Mouse (Mus musculus) kidney, postnatal 4 days (tissue): ENCODE measurements at regions not wholly inside any gene's neighbourhood (a gene's known extent, or its start where the extent isn't known, plus 50 kb on each side); places are given as distances from the start of the nearest gene placed in this dataset.

Experiments
- DNase-seq, 2 experiments: peaks; one replicate each; pipeline ENCODE4 v3.0.0; 2021; ENCODE audit warnings: mixed read lengths in 2 of 2

DNA sequence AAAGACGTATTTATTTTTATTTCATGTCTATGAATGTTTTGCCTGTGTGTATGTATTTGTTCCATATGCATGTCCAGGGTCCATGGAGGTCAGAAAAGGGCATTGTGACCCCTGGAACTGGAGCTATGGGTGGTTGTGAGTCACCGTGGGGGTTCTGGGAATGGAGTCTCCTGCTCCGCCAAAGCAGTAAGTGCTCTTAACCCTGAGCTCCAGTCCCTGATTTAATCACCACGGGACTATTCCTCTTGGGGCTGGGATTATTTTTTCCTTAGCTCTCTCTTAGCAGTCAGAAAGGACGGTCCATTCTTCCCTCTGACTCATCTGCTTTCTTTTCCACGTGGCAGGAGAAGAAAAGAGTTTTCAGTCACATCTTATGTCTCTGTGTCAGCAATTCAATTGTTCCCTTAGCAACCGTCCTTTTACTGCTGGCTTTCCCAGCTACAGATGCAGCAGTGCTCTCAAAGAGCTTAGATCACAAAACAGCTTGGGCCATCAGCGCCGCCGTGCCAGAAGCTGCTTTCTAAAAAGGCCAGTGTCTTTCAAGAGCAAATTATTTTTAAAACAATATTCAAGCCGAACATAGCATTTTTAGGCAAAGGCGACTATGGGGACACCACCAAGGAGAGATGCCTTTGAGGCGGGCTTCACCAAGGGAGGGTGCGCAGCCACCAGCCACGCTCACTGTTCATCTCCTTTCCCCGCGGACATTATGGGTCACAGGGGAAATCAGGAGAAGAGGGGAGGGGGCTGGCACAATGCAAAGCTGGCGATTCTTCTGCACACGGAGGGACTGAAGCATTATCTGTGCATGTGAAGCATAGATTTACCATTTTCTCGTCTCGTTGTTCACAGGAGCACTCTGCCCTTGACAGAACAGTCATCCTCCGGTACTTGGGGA is 110.8 kb downstream of the Map3k7 start:
- peak in 1 of 2 experiments; percentile 25 for DNase-seq

DNA sequence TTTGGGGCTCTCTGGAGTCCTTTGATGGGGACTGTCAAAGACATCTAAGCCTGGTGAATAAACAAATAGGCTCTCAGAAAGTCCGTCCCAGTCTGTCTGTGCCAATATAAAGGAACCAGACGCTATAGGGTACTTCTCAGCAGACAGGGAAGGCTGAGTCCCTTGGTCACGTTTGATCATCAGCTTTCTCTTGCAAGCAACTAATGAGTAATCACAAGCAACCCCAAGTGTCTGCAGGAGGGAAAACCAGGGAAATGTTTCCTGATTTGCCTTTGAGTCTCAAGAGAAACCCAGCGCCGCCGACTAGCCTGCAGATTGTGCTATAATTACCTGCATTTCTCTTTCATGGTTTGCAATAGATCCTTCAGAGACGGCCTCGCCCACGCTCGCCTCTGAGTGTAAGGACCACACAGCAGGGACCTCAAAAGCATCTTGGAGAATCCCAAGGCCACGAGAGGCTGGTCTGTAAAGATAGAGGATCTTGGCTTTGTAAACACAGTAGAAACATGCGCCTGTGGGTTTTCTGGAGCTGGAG is 112.6 kb downstream of the Map3k7 start:
- no peak for DNase-seq

DNA sequence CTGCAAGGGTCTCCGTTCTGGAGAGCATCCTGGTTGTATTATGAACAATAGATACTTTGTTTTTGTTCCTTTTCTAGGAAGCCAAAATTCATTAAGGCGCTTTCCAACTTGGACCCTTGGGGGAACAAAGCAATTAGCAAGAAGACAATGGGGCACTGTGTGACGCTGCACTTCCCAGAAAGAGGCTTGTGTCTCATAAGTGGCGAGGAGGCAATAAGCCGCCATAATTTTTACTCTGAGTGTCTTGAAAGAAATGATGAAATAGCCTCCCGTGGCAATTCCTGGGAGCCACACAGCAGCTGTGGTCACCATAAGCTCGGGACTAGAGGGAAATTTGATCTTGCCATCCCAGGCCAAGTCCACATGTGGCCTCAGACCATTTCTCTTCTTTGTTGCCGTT is 119.6 kb downstream of the Map3k7 start:
- DNase-seq: no peak

DNA sequence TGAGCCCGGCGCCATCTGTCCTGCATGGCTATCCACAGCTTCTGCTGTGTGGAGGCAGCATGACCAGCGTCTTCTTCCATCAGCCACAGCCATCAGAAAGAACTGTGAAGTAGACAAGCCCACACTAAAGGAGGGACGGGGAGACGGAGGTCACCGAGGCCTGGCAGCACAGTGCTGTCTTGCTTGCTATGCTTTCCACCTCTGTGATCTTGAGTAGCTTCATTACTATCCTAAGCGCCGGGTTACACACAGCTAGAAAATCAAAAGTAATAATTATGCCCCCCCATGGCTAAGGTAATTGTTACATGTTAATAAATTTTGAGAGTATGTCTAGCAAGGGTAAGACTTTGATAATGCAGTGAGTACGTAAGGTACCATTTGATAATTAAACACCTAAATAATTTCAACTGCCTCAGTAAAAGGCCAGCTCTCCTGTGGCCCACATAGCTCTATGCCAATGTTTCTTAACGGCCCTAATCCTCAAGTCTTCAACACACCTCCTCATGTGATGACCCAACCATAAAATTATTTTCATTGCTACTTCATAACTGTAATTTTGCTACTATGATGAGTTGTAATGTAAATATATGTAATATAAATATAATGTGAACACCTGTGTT is 120.5 kb downstream of the Map3k7 start:
- DNase-seq: no peak

DNA sequence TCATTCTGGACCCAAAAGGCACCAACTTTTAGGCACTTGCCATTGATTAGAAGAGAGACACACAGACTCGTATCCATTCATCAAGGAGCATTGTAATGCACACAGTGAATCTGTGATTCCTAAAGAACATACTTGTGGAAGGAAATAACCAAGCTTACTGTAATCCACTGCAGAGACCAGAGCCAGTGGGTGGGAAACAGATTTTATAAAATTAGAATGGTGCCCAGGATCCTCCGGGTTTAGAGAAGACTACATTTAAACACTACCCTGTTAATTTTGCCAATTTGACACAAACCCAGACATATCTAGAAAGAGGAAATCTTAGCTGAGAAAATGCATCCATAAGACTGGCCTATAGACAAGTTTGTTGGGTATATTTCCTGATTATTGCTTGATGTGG is 121.1 kb downstream of the Map3k7 start:
- no peak for DNase-seq

DNA sequence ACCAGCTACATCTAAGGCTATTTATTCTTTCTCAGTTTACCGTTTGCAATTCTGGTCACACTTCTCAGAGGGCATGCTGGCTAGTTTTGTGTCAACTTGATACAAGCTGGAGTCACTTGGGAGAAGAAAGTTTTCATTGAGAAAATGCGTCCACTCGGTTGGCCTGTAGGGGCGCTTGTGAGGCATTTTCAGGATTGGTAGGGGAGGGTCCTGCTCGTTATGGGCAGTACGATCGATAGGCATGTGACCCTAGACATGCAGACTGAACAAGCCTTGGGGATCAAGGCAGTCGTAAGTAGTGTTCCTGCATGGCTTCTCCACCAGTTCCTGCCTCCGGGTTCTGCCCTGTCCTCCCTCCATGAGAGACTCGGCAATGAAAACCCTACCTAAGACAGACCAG is 127.2 kb downstream of the Map3k7 start:
- DNase-seq: no peak

DNA sequence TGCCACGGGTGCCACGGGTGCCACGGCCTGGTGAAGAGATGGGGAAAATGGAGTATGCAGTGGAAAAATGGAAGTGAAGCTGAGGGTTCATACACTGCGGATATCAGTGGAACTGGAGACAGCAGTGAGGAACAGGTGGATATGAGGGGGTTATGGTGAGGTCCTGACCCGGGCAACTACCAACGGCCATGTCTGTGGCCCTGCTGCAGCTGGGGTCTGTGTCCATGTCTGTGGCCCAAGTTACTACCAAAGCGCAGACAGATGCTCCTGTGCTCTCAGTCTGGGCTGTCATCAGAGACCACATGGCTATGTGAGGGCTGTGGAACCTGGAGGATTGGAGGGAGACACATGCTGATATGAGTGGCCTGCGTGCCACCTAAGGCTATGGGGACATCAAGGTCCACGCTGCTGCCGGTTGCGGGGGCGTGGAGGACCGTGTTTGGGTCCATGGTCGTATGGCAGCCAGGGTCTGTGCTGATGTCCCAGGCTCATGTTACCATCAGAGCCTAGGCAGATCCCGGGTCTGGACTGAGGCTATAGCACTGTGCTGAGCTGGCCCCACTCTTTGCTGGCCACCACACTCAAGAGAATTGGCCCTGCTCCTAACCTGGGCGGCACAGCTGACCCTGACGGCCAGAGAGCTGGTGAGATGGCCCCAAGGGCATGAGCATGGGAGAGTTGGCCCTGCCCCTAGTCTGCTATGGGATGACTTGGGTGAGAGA is 128.6 kb downstream of the Map3k7 start:
- DNase-seq: no peak

DNA sequence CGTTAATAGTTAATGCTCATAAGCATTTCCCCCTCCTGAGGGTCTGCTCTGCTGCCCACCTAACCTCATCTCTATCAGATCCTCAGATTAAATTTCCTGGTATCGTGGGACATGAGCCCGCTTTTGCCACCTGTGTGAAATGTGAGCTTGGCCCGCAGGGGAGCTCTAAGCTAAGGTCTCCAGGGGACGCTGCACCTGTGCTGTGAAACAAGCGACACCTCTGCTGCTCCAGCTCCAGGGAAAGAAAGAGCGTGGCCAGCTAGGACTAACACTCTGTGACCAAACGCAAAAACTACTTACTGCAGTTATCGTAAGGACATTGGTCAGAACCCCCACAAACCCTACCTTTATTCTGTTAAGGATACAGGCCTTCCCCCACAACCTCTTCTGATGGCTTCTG is 134.3 kb downstream of the Map3k7 start:
- DNase-seq: peak; percentile 13 to 31

DNA sequence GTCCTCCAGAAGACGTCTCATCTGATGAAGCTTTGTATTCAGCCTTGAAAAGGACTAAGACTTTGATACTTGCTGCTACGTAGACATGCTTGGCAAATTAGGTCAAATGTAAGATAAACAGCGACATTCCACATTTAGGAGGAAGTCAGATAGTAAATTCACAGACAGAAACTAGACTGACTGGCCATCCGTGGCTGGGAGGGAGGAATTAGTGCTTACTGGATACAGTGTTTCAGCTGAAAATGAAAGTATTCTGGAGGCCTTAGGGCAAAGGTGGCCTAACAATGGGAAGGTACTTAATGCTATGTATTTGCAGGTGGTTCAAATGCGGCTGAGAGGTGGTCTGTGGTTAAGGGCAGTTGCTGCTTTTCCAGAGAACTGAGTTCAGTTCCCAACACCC is 137.1 kb downstream of the Map3k7 start:
- DNase-seq: peak; percentile 10 to 34

DNA sequence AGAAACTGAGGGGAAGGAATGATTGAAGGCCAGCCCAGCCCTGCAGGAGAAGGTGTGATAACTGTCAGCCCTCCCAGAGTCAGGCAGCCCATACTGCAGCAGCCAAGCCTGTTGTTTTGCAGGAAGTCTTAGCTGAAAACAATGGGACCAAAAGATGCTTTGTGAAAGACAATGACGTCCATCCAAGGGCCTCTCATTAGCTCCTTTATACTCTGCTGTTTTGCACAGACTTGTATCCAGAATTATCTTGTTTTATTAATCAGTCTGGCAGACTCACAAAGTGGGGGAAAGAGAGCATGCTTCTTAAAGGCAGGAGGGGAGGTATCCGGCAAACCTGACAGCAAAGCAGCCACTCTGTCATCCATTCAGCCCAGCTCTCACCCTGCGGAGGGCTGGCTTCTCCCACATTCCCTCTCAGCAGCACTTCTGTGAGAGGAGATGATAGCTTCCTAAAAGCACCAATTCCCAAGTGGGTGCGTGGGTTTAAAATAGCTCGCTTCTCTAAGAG is 131.9 kb upstream of the Bach2 start:
- DNase-seq: no peak

DNA sequence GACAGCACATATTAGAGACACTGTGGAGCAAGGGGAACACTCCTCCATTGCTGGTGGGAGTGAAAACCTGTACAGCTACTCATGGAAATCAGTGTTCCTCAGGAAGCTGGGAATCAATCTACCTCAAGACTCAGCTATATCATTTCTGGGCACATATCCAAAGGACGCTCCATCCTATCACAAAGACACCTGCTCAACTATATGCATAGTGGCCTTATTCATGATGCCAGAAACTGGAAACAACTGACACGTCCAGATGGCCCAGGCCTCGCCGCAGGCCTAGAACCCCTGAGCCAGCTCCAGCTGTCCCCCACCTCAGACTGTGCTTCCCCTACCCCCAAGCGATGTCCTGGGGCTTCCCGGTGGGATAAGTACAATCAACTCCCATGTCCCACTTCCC is 116.3 kb upstream of the Bach2 start:
- DNase-seq: no peak

DNA sequence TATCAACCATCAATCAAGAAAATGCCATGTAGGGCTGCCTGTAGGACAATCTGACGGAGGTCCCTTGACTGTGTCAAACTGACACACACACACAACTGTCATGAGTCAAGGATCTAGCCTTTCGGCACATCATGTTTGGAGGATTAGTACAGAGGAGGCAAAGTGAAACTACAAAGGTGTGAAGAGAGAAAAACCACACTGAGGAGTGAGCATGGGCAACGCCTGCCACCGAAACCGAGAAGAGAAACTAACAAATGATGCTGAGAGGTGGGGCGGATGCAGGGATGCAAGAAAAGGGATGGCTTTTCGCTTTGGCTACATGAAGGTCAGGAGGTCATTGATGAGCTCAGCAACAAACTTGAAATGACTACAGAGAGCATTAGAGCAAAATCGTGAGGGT is 111.8 kb upstream of the Bach2 start:
- DNase-seq: no peak

DNA sequence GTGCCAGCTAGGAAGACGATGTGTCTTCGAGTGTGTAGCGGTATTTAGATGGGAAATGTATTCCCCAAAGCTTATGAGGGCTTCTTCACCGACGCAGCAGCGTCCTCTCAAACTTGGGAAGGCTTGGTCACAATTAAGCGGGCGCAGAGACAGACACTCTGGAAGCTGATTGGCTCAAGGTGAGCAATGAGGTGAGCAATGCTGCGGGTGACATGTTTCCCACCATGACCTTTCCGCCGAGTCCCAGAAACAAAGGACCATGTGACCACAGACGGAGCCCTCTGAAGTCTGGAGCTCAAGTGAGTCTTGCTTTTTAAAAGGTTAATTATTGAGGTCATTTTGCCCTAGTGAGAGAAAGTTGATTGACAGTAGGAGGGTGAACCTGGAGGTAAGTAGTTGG is 108.0 kb upstream of the Bach2 start:
- no peak for DNase-seq

DNA sequence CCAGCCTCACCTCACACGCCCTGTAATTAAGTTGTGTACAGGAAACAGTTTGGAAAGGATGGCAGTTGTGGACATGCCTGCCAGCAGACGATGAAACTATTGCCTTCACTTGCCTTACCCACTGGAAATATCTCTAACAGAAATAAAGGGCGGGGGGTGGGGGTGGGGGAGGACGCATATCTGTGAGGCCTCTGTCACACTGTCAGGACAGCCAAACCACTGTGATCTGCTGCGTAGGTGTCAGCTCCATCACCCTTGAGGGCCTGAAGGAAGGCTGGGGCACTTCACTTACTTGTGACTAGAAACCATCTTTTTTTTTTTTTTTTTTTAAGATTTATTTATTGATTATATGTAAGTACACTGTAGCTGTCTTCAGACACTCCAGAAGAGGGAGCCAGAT is 106.8 kb upstream of the Bach2 start:
- DNase-seq: no peak

DNA sequence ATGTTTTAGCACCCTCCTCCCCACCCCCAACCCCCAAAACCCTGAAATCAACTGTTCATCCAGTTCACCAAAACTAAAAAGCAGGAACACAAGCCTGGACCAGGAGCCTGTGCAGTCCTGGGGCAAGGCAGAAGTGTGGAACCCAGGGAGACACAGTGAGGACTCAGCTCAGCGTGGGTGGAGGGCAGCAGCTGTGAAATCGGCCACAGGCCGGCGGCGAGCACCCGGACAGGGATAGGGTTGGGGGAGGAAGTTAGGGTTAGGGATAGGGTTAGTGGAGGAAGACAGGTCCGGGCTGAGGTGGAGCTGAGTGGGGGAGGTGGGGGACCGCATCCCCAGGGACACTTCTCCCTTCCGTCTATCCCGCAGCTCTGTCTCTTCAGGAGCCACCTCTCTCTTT is 102.5 kb upstream of the Bach2 start:
- no peak for DNase-seq

DNA sequence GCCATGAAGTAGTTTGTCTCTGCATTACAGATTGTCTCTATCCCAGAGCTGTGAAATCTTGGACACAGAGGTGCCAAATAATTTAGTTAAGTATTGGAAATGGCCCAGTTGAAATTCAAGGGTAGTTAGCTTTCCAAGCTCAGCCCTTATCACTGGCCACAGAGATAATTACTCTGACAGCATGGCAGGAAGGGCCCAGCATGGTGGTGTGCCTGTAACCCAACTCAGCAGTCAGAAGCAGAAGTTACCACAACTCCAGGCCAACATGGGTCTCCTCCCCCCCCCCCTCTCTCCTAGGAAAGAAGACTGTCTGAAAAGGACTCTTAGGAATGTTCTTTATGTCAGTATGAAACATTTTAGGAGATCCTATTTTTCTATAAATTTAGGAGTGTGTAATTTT is 101.4 kb upstream of the Bach2 start:
- DNase-seq: no peak

DNA sequence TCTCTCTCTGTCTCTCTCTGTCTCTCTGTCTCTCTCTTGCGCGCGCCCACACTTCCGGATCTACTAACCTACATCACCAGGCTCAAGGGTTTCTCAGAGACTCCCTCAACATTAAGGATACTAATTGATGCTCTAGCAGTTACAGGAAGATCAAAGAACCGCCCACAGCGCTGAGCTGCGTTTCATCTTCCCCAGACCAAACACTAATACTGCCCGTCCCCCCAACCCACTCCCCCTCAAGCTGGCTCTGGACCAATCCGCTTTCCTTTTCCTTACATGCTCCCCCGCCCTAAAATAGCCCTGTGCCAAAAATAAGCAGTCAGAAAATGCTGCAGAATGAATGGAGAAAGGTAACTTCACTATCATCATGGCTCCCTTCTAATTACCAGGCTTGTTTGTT is 100.6 kb upstream of the Bach2 start:
- peak; percentile 38 to 57 for DNase-seq

DNA sequence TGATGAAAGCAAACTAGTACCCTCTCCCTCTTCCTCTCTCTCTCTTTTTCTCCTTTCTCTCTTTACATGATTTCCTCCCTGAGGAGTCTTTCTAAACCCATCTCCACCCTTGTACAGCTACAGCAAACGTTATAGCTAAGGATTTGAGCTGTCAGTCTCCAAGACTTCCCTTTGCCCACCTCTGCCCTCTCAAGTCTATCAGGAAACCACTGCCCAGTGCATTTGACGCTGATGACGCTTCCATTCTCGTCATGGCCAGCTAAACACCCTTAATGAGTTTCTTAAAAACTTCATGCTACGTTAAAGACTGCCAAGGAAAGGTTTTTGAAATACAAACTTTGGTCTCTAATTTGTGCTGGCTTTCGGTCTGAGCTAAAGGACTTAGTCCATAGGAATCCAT is 99.0 kb upstream of the Bach2 start:
- DNase-seq: no peak

DNA sequence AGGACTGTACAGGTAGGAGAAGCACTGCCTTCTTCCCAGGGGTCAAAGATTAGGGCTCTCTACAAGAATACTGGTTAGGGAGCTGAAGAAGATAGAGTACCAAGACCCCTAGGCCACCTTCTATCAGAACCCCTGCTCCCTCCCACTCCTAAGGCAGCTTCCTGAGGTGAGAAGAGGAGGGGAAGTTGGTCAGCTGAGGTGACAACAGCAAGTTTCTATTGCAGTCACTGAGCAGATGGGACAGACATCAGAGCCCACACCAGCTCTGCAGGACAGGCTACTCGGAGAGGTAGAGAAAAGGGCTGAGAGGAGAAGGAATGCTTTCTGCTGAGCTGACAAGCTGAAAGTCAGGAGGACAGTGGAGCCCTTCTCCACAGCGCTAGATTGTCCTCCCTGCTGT is 98.5 kb upstream of the Bach2 start:
- DNase-seq: no peak

DNA sequence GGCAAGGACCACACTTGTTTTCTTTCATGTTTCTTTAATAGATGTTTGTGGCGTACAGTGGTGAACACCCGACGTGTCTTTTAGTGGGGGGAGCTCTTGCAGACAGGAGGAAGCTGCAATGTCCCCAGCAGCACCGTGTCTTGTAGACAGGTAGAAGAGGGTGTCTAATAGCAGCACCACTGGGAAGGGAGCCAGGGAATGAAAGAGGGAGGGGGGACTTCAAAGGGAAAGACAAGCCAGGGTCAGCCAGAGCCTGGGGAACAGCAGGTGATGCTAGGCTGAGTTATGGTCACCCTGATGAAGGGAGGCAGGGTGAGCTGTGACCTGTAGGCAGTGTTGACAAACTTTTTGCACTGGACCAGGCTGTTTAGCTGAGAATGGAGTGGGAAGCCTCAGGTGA is 96.4 kb upstream of the Bach2 start:
- no peak for DNase-seq

DNA sequence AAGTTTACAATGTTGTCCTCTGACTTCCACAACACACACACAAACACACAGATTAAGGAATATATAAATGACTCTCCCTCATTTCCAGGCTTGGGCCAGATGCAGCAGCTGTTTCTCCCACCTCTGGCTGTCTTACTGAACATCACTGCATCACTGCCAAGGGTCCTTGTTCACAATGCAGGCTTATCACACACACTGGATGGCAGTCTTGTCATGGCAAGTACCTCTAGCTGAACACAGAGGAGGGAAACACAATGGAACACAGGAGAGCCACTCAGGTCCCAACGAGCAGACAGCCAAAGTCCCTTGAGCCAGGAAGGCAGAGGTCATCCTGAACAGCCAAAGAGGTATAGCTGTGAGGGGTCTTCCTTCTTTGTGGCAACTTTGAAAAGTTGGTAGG is 91.5 kb upstream of the Bach2 start:
- no peak for DNase-seq

DNA sequence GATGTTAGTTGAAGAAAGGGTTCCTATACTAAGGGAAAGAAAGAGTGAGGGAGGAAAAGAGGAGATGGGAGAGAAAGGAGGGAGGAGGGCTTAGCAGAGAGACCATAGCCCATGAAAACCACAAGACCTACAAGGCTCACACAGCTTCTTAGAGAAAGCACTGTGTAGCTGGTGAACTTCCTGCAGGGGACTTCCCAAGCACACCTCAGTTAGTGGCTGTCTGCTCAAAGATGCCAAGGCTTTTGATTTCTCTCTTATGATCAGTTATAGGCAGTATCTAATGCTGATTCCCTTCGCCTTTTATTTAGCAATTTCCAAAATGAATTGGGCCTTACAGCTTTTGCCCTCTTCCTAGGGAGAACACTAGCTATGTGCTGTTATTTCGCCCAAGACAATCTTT is 90.0 kb upstream of the Bach2 start:
- no peak for DNase-seq

DNA sequence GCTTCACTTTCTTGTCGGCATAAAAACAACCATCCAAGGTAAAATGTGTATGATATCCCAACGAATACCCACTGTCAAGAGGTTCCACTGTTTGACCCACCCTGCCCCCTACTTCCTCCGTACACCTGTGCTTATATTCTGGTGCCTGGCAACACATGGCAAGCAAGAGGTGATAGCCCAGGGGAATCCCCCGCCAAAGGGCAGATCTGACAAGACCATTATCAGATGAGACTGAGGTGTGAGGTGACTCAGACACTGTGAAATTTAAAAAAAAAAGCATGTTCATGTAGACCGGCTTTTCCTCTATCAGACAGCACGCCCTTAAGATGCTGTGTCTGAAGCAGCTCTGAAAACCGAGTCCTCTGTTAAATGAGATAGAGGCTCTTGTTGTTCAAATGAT is 89.4 kb upstream of the Bach2 start:
- no peak for DNase-seq

DNA sequence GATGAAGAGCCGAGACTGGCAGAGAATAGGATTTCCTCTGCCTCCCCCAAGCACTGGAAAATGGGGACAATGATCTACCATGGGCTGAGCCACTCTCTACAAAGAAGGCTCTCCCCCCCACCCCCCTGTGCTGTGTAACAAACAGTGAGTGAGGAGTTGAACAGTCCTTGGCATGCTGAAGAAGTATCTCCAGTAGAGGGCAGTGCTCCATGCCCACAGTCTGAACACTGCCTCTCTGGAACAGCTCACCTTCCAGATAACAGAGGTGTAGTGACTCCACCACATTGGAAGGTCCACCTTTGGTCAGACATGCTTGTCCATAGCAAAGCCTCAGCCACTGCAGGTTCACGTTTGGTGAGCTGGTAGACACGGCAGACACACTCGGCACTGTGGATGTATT is 85.2 kb upstream of the Bach2 start:
- DNase-seq: peak; percentile 32 to 51
